Mouse (Mus musculus) gastrocnemius, postnatal 25 days (tissue): ENCODE data around the gene Phc2. TPM values are rescaled to one million over a fixed set of nuclear protein-coding genes. Genes with fewer than 3 reads are reported as not detected.

Source experiments
- DNase-seq: peaks from one replicate; pipeline ENCODE4 v3.0.0; 2022
- total RNA-seq, 2 experiments: library from RNA; stranded (reverse); gene quantifications; 1 replicate in 1 of 2; 2 replicates in 1 of 2; pipeline ENCODE4 v1.2.3; 2021

Phc2 gene
- total RNA-seq, 2 experiments from 2014 or later, result 18.4 to 23.1 TPM

- no peak for DNase-seq
Measured at GRCm38 (mm10) chr4:128784950-128785631, 130.6 kb downstream of the Phc2 start.

GRCm38 (mm10) chr4:128785921-128786654 is 131.6 kb downstream of the Phc2 start:
- no peak for DNase-seq

GRCm38 (mm10) chr4:128787023-128787939 is 132.8 kb downstream of the Phc2 start:
- peak; percentile 3 for DNase-seq

- DNase-seq, result no peak
Measured at GRCm38 (mm10) chr4:128788108-128788507, 133.6 kb downstream of the Phc2 start.

GRCm38 (mm10) chr4:128789646-128790045 is 135.1 kb downstream of the Phc2 start:
- DNase-seq, result no peak

- DNase-seq, result no peak
Measured at GRCm38 (mm10) chr4:128793710-128794109, 139.2 kb downstream of the Phc2 start.

- DNase-seq, result no peak
Measured at GRCm38 (mm10) chr4:128794198-128794597, 139.7 kb downstream of the Phc2 start.

GRCm38 (mm10) chr4:128795596-128795995 is 141.1 kb downstream of the Phc2 start:
- DNase-seq, result no peak

- DNase-seq, result no peak
Measured at GRCm38 (mm10) chr4:128796788-128797187, 142.3 kb downstream of the Phc2 start.

- no peak for DNase-seq
Measured at GRCm38 (mm10) chr4:128801675-128802465, 147.4 kb downstream of the Phc2 start.

Other genes starting within 250 kb of the Phc2 start
- 1 to 10 TPM; 2.9 TPM for gene Zscan20, start 44.6 kb upstream of the Phc2 start, total RNA-seq
- not detected for gene Tlr12, start 36.1 kb upstream of the Phc2 start, total RNA-seq
- under 1 TPM in 1 of 2 experiments, not detected in 1; 0.13 TPM for gene A3galt2, start 100.7 kb downstream of the Phc2 start, total RNA-seq
- gene Zfp362, start 151.3 kb downstream of the Phc2 start, total RNA-seq, result 10 to 100 TPM in 1 of 2 experiments, 1 to 10 TPM in 1; 9.9 to 10.5 TPM
- gene Trim62, start 228.9 kb downstream of the Phc2 start, total RNA-seq, result under 1 TPM; 0.59 to 0.88 TPM